Mouse (Mus musculus): Measurements from ENCODE around the gene Gm17606. TPM values are rescaled to one million over a fixed set of nuclear protein-coding genes. Genes with fewer than 3 reads are reported as not detected.
A peak's percentile ranks its signal among the peaks of the same experiment; 100 is the strongest.

Gene Gm17606
- polyA plus RNA-seq, 1 experiment from 2014 or later, result not detected

DNA sequence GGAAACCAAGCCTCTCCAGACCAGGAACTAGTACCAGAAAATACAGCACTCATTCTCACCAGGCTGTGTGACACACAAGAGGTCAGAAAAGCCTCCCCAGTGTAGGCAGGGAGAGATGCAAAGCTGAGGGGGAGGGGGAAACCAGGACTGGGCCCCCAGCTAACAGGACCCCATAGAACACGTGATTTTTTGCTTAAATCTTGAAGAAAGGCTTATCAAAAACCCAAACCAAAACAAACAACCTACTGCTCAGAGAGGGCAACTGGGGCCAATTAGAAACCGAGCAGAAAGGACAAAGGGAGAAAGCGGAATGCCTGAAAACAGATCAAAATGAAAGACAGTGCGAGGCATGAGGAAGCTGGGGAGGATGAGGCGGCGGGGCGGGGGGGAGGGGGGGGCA is 12.0 kb downstream of the Gm17606 start:
- Histone ChIP-seq H3K27me3 (ENCODE audit: control insufficient read depth, insufficient read depth, low read length) (no peaks in the 10 kb centered on the region), H3K9me3 (ENCODE audit: control insufficient read depth, low read depth, low read length) (no peaks in the 10 kb centered on the region), H3K36me3 (ENCODE audit: control insufficient read depth, insufficient read depth, low read length) (peaks cover 58% of the 10 kb centered on the region), H3K4me3 (ENCODE audit: low read depth, low read length) (peak overlapping the region; percentile 57), H3K9ac (replicated peaks; ENCODE audit: low read depth, low read length) (peak overlapping the region; percentile 63), H3K4me2 (replicated peaks; ENCODE audit: low read depth, low read length) (peak overlapping the region; percentile 60), H3K4me1 (ENCODE audit: control insufficient read depth, insufficient read depth, low read length) (peaks cover 15% of the 10 kb centered on the region; the same call in 1 of the 2 replicates), H3K27ac (ENCODE audit: low read length) (0 out of 2 replicates have a peak overlapping the region, but pooled peaks have one; percentile 76)
- no peak for ATAC-seq (ENCODE audit: insufficient number of reproducible peaks, insufficient read depth, low FRiP score, low read depth)
- under 1% methylated on average over 6 of the region's 7 CpGs for WGBS

DNA sequence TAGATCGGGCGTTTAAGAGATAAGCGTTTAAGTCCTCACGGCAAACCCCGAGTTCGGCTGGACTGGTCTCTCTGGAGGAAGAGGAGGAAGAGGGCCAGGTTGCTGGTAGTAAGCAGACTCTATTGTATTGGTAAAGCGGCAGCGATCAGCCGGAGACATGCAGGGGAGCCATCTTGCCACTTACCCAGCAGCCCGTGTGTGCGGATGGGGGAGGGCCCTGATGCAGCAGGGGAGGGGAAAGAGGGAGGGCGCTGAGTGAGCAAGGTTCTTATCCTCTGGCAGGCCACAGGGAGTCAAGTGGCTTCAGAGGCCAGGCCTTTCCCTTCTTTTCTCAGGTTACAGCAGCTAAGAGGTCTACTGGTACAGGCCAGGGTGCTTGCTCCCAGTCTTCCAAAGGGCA is 12.7 kb downstream of the Gm17606 start:
- H3K27me3 ChIP-seq (ENCODE audit: control insufficient read depth, insufficient read depth, low read length), result no peaks in the 10 kb centered on the region
- H3K27ac ChIP-seq (ENCODE audit: low read length), result peak overlapping the region; percentile 76
- H3K4me1 ChIP-seq (ENCODE audit: control insufficient read depth, insufficient read depth, low read length), result peaks cover 15% of the 10 kb centered on the region; the same call in 1 of the 2 replicates
- H3K4me3 ChIP-seq (ENCODE audit: low read depth, low read length), result peak overlapping the region; percentile 57
- H3K9ac ChIP-seq (replicated peaks; ENCODE audit: low read depth, low read length), result peak overlapping the region; percentile 63
- peak; percentile 89 for ATAC-seq (ENCODE audit: insufficient number of reproducible peaks, insufficient read depth, low FRiP score, low read depth)
- WGBS, result under 1% methylated on average over 12 of the region's 12 CpGs
- H3K36me3 ChIP-seq (ENCODE audit: control insufficient read depth, insufficient read depth, low read length), result peaks cover 54% of the 10 kb centered on the region
- peak overlapping the region; percentile 60 for H3K4me2 ChIP-seq (replicated peaks; ENCODE audit: low read depth, low read length)
- H3K9me3 ChIP-seq (ENCODE audit: control insufficient read depth, low read depth, low read length), result no peaks in the 10 kb centered on the region

DNA sequence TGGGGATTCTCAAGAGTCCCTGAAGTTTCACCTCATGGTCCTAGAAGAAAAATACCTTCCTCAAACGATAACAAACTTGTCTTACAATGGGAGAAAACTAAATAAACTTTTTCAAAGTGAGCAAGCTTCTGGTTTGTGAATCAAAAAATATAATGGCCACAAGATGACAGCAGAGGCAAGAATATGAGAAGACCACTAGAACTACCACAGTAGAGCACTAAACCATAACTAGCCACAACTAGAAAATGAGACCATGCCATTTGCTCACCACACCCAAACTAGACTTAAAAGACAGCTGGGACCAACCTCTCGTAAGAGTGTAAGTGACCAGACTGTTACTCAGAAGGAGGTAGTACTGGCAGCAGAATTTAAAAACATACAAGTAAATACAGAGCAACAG is 19.3 kb downstream of the Gm17606 start:
- no peak for ATAC-seq (ENCODE audit: insufficient number of reproducible peaks, insufficient read depth, low FRiP score, low read depth)
- Histone ChIP-seq H3K27ac (ENCODE audit: low read length) (no peak overlapping the region), H3K4me1 (ENCODE audit: control insufficient read depth, insufficient read depth, low read length) (no peaks in the 10 kb centered on the region), H3K9ac (replicated peaks; ENCODE audit: low read depth, low read length) (no peak overlapping the region), H3K36me3 (ENCODE audit: control insufficient read depth, insufficient read depth, low read length) (peaks cover 86% of the 10 kb centered on the region), H3K4me3 (ENCODE audit: low read depth, low read length) (no peak overlapping the region), H3K9me3 (ENCODE audit: control insufficient read depth, low read depth, low read length) (no peaks in the 10 kb centered on the region), H3K4me2 (replicated peaks; ENCODE audit: low read depth, low read length) (no peak overlapping the region), H3K27me3 (ENCODE audit: control insufficient read depth, insufficient read depth, low read length) (no peaks in the 10 kb centered on the region)
- 89% methylated on average over 2 of the region's 2 CpGs for WGBS

DNA sequence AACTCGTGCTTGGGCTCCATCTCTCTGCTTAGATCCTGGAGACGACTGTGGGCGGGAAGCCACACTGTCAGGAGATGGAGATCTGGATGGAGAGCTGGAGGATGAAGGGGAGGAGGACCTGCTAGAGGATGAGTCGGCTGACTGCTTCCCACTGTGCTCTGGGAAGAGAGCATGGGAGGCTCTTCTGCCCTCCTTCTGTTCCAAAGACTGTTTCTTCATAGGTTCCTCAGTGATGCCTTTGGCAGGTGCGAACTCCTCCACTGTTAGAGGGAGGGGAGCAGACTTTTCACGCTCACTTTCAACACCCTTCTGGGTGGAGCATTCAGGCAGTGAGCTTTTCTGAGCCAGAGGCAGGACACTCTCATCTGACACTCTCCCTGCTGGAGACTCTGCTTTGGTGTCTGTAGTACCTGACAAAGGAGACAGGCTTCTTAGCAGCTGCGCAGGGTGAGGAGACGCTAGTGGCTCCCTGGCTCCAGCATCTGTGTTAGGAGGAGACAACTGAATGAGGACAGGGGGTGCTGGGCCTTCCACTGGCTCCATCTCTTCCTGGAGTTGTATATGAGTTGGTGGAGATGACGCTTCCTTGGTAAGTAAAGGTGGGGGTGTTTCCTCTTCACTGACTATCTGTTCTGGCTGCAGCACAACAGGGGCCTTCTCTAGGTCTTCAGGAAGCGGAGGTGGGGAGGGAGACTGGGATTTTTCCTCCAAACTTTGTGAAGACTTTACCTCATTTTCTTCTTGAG is 23.9 kb downstream of the Gm17606 start:
- Histone ChIP-seq H3K27me3 (ENCODE audit: control insufficient read depth, insufficient read depth, low read length) (no peaks in the 10 kb centered on the region), H3K4me1 (ENCODE audit: control insufficient read depth, insufficient read depth, low read length) (no peaks in the 10 kb centered on the region), H3K9me3 (ENCODE audit: control insufficient read depth, low read depth, low read length) (no peaks in the 10 kb centered on the region), H3K36me3 (ENCODE audit: control insufficient read depth, insufficient read depth, low read length) (peaks cover 75% of the 10 kb centered on the region), H3K4me3 (ENCODE audit: low read depth, low read length) (no peak overlapping the region), H3K27ac (ENCODE audit: low read length) (no peak overlapping the region), H3K4me2 (replicated peaks; ENCODE audit: low read depth, low read length) (no peak overlapping the region), H3K9ac (replicated peaks; ENCODE audit: low read depth, low read length) (no peak overlapping the region)
- WGBS, result 86% methylated on average over 10 of the region's 10 CpGs
- no peak for ATAC-seq (ENCODE audit: insufficient number of reproducible peaks, insufficient read depth, low FRiP score, low read depth)

DNA sequence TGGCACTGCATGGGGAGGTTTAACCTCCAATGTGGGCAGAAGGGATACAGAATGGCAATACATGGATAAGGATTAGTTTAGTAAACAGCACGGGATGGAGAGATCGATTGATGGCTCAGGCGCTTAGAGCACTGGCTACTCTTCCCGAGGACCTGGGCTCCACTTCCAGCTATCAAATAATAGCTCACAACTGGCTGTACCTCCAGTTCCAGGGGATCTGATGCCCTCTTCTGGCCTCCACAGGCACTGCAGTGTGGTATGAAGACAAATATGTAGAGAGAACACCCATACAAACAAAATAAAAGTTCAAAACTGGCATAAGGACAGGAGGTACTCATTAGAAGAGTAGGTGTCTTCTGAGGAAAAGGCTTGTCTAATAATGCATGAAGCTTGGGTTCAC is 28.6 kb downstream of the Gm17606 start:
- no peaks in the 10 kb centered on the region for H3K4me1 ChIP-seq (ENCODE audit: control insufficient read depth, insufficient read depth, low read length)
- no peaks in the 10 kb centered on the region for H3K9me3 ChIP-seq (ENCODE audit: control insufficient read depth, low read depth, low read length)
- H3K4me2 ChIP-seq (replicated peaks; ENCODE audit: low read depth, low read length), result no peak overlapping the region
- no peak overlapping the region for H3K9ac ChIP-seq (replicated peaks; ENCODE audit: low read depth, low read length)
- 73% methylated on average over 4 of the region's 4 CpGs for WGBS
- no peak overlapping the region for H3K27ac ChIP-seq (ENCODE audit: low read length)
- ATAC-seq (ENCODE audit: insufficient number of reproducible peaks, insufficient read depth, low FRiP score, low read depth), result no peak
- H3K4me3 ChIP-seq (ENCODE audit: low read depth, low read length), result no peak overlapping the region
- H3K27me3 ChIP-seq (ENCODE audit: control insufficient read depth, insufficient read depth, low read length), result no peaks in the 10 kb centered on the region
- H3K36me3 ChIP-seq (ENCODE audit: control insufficient read depth, insufficient read depth, low read length), result peaks cover 64% of the 10 kb centered on the region

DNA sequence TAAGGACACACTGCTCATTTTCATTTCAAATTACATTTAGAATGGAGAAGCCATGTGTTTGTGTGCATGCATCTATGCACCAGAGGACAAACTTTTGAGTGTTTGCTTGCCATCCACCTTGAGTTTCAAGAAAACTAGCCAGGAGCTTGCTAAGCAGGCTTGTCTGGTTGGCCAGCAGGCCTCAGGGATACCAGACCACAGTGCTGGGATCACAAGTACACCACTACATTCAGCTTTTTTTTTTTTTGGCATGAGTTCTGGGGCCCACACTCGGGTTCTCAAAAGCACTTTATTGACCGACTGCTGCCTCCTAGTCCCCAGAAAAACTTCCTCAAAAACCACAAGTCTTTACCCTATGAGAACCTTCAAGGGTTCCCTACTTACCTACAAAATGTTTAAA is 33.6 kb downstream of the Gm17606 start:
- Histone ChIP-seq H3K4me2 (replicated peaks; ENCODE audit: low read depth, low read length) (no peak overlapping the region), H3K27ac (ENCODE audit: low read length) (no peak overlapping the region), H3K36me3 (ENCODE audit: control insufficient read depth, insufficient read depth, low read length) (peaks cover 73% of the 10 kb centered on the region), H3K9me3 (ENCODE audit: control insufficient read depth, low read depth, low read length) (no peaks in the 10 kb centered on the region), H3K9ac (replicated peaks; ENCODE audit: low read depth, low read length) (no peak overlapping the region), H3K4me1 (ENCODE audit: control insufficient read depth, insufficient read depth, low read length) (no peaks in the 10 kb centered on the region), H3K27me3 (ENCODE audit: control insufficient read depth, insufficient read depth, low read length) (no peaks in the 10 kb centered on the region), H3K4me3 (ENCODE audit: low read depth, low read length) (no peak overlapping the region)
- ATAC-seq (ENCODE audit: insufficient number of reproducible peaks, insufficient read depth, low FRiP score, low read depth), result no peak
- WGBS, result 69% methylated on average over 2 of the region's 2 CpGs

DNA sequence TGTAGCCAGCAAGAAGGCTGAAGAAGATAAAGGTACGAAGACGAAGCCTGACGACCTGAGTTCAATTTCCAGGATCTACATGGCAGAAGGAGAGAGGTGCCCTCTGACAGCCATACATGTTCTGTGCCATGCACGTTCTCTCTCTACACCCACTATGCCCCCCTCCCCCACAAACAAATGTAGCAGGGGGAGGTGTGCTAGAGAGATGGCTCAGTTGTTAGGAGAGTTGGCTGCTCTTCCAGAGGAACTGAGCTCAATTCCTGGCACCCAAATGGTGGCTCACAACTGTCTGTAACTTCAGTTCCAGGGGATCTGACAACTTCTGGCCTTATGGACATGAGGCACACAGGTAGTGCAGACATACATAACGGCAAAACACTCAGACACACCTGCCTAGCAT is 35.5 kb downstream of the Gm17606 start:
- no peak for ATAC-seq (ENCODE audit: insufficient number of reproducible peaks, insufficient read depth, low FRiP score, low read depth)
- H3K27ac ChIP-seq (ENCODE audit: low read length), result no peak overlapping the region
- H3K36me3 ChIP-seq (ENCODE audit: control insufficient read depth, insufficient read depth, low read length), result peaks cover 69% of the 10 kb centered on the region
- no peak overlapping the region for H3K9ac ChIP-seq (replicated peaks; ENCODE audit: low read depth, low read length)
- no peaks in the 10 kb centered on the region for H3K9me3 ChIP-seq (ENCODE audit: control insufficient read depth, low read depth, low read length)
- no peak overlapping the region for H3K4me2 ChIP-seq (replicated peaks; ENCODE audit: low read depth, low read length)
- H3K27me3 ChIP-seq (ENCODE audit: control insufficient read depth, insufficient read depth, low read length), result no peaks in the 10 kb centered on the region
- no peaks in the 10 kb centered on the region for H3K4me1 ChIP-seq (ENCODE audit: control insufficient read depth, insufficient read depth, low read length)
- H3K4me3 ChIP-seq (ENCODE audit: low read depth, low read length), result no peak overlapping the region
- WGBS, result 80% methylated on average over 5 of the region's 5 CpGs

DNA sequence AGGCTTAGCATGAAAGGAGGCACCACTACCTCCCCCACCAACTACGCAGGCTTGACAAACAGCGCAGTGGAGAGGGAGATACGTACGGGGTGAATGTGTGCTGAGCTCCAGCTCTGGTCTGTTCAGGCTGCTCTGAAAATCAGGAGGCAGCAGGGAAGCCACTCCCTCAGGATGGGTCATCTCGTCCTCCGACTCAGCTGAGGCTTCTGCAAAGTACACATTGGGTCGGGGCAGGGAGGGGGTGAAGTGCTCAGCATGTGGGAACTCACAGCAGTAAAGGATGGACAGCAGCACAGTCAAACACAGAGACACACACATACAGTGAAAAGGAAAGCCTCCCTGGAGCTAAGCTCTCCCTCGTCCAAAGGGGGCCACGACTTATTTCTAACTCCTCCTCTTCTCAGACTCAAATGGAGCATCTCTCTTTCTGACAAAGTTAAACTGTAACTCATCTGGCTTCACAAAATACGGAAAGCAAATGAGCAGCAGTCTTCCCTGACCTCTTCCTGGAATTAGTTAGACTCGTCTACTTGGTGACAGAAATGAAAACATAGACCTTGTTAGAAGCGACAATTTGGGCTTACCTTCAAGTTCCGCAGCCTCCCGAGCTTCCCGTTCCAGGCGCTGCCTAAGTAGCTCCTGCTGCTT is 38.0 kb downstream of the Gm17606 start:
- 79% methylated on average over 16 of the region's 16 CpGs for WGBS
- Histone ChIP-seq H3K4me1 (ENCODE audit: control insufficient read depth, insufficient read depth, low read length) (no peaks in the 10 kb centered on the region), H3K27ac (ENCODE audit: low read length) (no peak overlapping the region), H3K36me3 (ENCODE audit: control insufficient read depth, insufficient read depth, low read length) (peaks cover 62% of the 10 kb centered on the region), H3K9ac (replicated peaks; ENCODE audit: low read depth, low read length) (no peak overlapping the region), H3K4me2 (replicated peaks; ENCODE audit: low read depth, low read length) (no peak overlapping the region), H3K4me3 (ENCODE audit: low read depth, low read length) (no peak overlapping the region), H3K27me3 (ENCODE audit: control insufficient read depth, insufficient read depth, low read length) (no peaks in the 10 kb centered on the region), H3K9me3 (ENCODE audit: control insufficient read depth, low read depth, low read length) (no peaks in the 10 kb centered on the region)
- ATAC-seq (ENCODE audit: insufficient number of reproducible peaks, insufficient read depth, low FRiP score, low read depth), result no peak

All from stomach, embryonic 14.5 days (tissue).